In the genomic region with DNA sequence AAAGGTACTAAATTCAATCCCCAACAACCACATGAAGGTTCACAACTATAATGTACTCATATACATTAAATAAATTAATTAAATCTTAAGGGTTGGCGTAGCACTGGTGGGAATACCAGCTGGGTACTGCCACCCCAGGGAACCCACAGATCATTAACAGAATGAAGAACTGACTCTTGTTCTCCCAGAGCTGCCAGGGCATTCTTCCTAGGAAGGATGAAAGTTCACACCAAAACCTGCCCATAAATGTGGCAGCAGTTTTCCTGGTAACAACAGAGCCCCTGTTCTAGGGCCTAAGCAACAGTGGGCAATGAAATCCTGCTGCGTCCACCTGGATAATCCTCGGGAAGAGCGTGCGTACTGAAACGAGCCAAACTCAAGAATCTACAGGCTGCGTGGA, we compare ENCODE assay signal across 9 mouse cellular contexts. TPM values are rescaled to one million over a fixed set of nuclear protein-coding genes. Genes with fewer than 3 reads are reported as not detected.
DNase-seq lines count a peak whose midpoint lies in the region; ATAC-seq and TF ChIP-seq lines count a peak whose summit lies in the region.
"Had no signal": no experiment of that assay in that cellular context is flagged by ENCODE, and none has a peak within 500 bp of the region (broad histone marks: within the 10 kb centered on the region; RNA-seq: fewer than 3 reads in every experiment).

No protein-coding gene starts in this region.

- H3K4me3 ChIP-seq in cortical plate, adult 2 months (ENCODE audit: insufficient read depth, low read length), result peak overlapping the region; percentile 71
- peak overlapping the region; percentile 64 for H3K4me3 ChIP-seq in hindbrain, postnatal 0 days (ENCODE audit: low read length)
- peak overlapping the region; percentile 78 for H3K4me3 ChIP-seq in midbrain, embryonic 15.5 days

- TF ChIP-seq CTCF in cortical plate, adult 2 months (IDR thresholded peaks at IDR 0.05; ENCODE audit: extremely low read depth, insufficient read depth, low read length), result no peak
- TF ChIP-seq CTCF in hindbrain, postnatal 0 days (IDR thresholded peaks at IDR 0.05; ENCODE audit: low read depth), result no peak

- DNase-seq in kidney, adult 11 months, result peak; percentile 40
- DNase-seq in kidney, postnatal 14 days, result no peak
- DNase-seq in hindbrain, postnatal 0 days (ENCODE audit: low spot score), result no peak
- no peak for DNase-seq in left cerebral cortex, postnatal 14 days (ENCODE audit: low spot score in 2 of 2)
- DNase-seq in Muller cell, postnatal 12 days (ENCODE audit: inconsistent ontology term), result no peak
- no peak for DNase-seq in spleen, postnatal 36 days (ENCODE audit: low spot score in 2 of 2)

- H3K27me3 ChIP-seq in hindbrain, postnatal 0 days (ENCODE audit: insufficient read depth, low read length), result no peaks in the 10 kb centered on the region
- H3K27me3 ChIP-seq in midbrain, embryonic 15.5 days (replicated peaks), result no peaks in the 10 kb centered on the region
- H3K27me3 ChIP-seq: Patski had no signal

- no peak overlapping the region for H3K27ac ChIP-seq in cortical plate, adult 2 months (ENCODE audit: insufficient read depth, low read length)
- peak overlapping the region; percentile 82; the same call in 1 of the 2 replicates for H3K27ac ChIP-seq in hindbrain, postnatal 0 days
- peak overlapping the region; percentile 87 for H3K27ac ChIP-seq in midbrain, embryonic 15.5 days

- TF ChIP-seq POLR2A in cortical plate, adult 2 months (IDR thresholded peaks at IDR 0.05; ENCODE audit: extremely low read depth, insufficient read depth, low read length), result no peak

- no peaks in the 10 kb centered on the region for H3K9me3 ChIP-seq in hindbrain, postnatal 0 days (ENCODE audit: low read length)
- H3K9me3 ChIP-seq in midbrain, embryonic 15.5 days, result no peaks in the 10 kb centered on the region

- intact Hi-C loops in left cerebral cortex, postnatal 14 days (cut with DNase I), result no loop called here

- peaks cover 13% of the 10 kb centered on the region; the same call in 1 of the 2 replicates for H3K36me3 ChIP-seq in hindbrain, postnatal 0 days (ENCODE audit: insufficient read depth, low read length)
- H3K36me3 ChIP-seq in midbrain, embryonic 15.5 days (replicated peaks), result peaks cover 7% of the 10 kb centered on the region; the same call in 1 of the 2 replicates

- 12% methylated on average over 7 of the region's 7 CpGs for WGBS in hindbrain, postnatal 0 days
- 12% methylated on average over 7 of the region's 7 CpGs for WGBS in midbrain, embryonic 15.5 days

- no peaks in the 10 kb centered on the region for H3K4me1 ChIP-seq in cortical plate, adult 2 months (ENCODE audit: control insufficient read depth, insufficient read depth, low read length)
- H3K4me1 ChIP-seq in hindbrain, postnatal 0 days (ENCODE audit: insufficient read depth, low read length), result peaks cover 16% of the 10 kb centered on the region; the same call in 1 of the 2 replicates
- H3K4me1 ChIP-seq in midbrain, embryonic 15.5 days, result peaks cover 30% of the 10 kb centered on the region

- H3K4me2 ChIP-seq in hindbrain, postnatal 0 days (ENCODE audit: low read depth, low read length), result peak overlapping the region; percentile 70
- H3K4me2 ChIP-seq in midbrain, embryonic 15.5 days, result peak overlapping the region; percentile 92

- H3K9ac ChIP-seq in hindbrain, postnatal 0 days (replicated peaks; ENCODE audit: low read length), result peak overlapping the region; percentile 71
- peak overlapping the region; percentile 79 for H3K9ac ChIP-seq in midbrain, embryonic 15.5 days

- no peak for ATAC-seq in hindbrain, postnatal 0 days
- ATAC-seq in midbrain, embryonic 15.5 days (replicated peaks), result no peak

RNA-seq across cellular contexts. Expression of gene Mvd, which starts 0.9 kb away (rescaled TPM):
- polyA plus RNA-seq in cortical plate, adult 2 months (2012; rRNA removed), result 36.6 and 42.7 TPM in 2 replicates
- total RNA-seq in hindbrain, postnatal 0 days (2014; rRNA removed), result 67.1 and 89.6 TPM in 2 replicates
- 55.2 and 55.5 TPM in 2 replicates for polyA plus RNA-seq in hindbrain, postnatal 0 days (2015; fragmentation: Nextera tagmentation; extraction: Ambion mirVana)
- polyA plus RNA-seq in midbrain, embryonic 15.5 days (2015; fragmentation: Nextera tagmentation; extraction: Ambion mirVana), result 62.3 and 68.3 TPM in 2 replicates
- total RNA-seq in left cerebral cortex, postnatal 14 days (2021), result 10 to 100 TPM; 32.7 to 34.4 TPM

RNA-seq across cellular contexts. Expression of gene Cyba, which starts 9.6 kb away (rescaled TPM):
- 19.3 and 19.8 TPM in 2 replicates for polyA plus RNA-seq in cortical plate, adult 2 months (2012; rRNA removed)
- 19.6 and 30.6 TPM in 2 replicates for total RNA-seq in hindbrain, postnatal 0 days (2014; rRNA removed)
- polyA plus RNA-seq in hindbrain, postnatal 0 days (2015; fragmentation: Nextera tagmentation; extraction: Ambion mirVana), result 44.0 and 46.2 TPM in 2 replicates
- polyA plus RNA-seq in midbrain, embryonic 15.5 days (2015; fragmentation: Nextera tagmentation; extraction: Ambion mirVana), result 33.6 and 35.1 TPM in 2 replicates
- total RNA-seq in left cerebral cortex, postnatal 14 days (2021), result 1 to 10 TPM; 8.6 to 9.9 TPM

RNA-seq across cellular contexts. Expression of gene Snai3, which starts 18.2 kb away (rescaled TPM):
- 0.93 and 1.2 TPM in 2 replicates for polyA plus RNA-seq in cortical plate, adult 2 months (2012; rRNA removed)
- total RNA-seq in hindbrain, postnatal 0 days (2014; rRNA removed), result not detected in 2 replicates
- not detected in 2 replicates for polyA plus RNA-seq in hindbrain, postnatal 0 days (2015; fragmentation: Nextera tagmentation; extraction: Ambion mirVana)
- polyA plus RNA-seq in midbrain, embryonic 15.5 days (2015; fragmentation: Nextera tagmentation; extraction: Ambion mirVana), result not detected in 2 replicates
- total RNA-seq in left cerebral cortex, postnatal 14 days (2021), result not detected

RNA-seq across cellular contexts. Expression of gene Il17c, which starts 20.5 kb away (rescaled TPM):
- polyA plus RNA-seq in cortical plate, adult 2 months (2012; rRNA removed), result 0.21 and 0.36 TPM in 2 replicates
- 0.52 TPM in 1 of 2 replicates, not detected in the other for total RNA-seq in hindbrain, postnatal 0 days (2014; rRNA removed)
- polyA plus RNA-seq in hindbrain, postnatal 0 days (2015; fragmentation: Nextera tagmentation; extraction: Ambion mirVana), result 0.21 TPM in 1 of 2 replicates, not detected in the other
- polyA plus RNA-seq in midbrain, embryonic 15.5 days (2015; fragmentation: Nextera tagmentation; extraction: Ambion mirVana), result 0.26 TPM in 1 of 2 replicates, not detected in the other
- not detected for total RNA-seq in left cerebral cortex, postnatal 14 days (2021)

RNA-seq across cellular contexts. Expression of gene Rnf166, which starts 33.5 kb away (rescaled TPM):
- polyA plus RNA-seq in cortical plate, adult 2 months (2012; rRNA removed), result 68.2 and 76.8 TPM in 2 replicates
- 37.4 and 48.8 TPM in 2 replicates for total RNA-seq in hindbrain, postnatal 0 days (2014; rRNA removed)
- polyA plus RNA-seq in hindbrain, postnatal 0 days (2015; fragmentation: Nextera tagmentation; extraction: Ambion mirVana), result 22.6 and 27.0 TPM in 2 replicates
- 34.3 and 41.5 TPM in 2 replicates for polyA plus RNA-seq in midbrain, embryonic 15.5 days (2015; fragmentation: Nextera tagmentation; extraction: Ambion mirVana)
- 10 to 100 TPM; 22.4 to 23.2 TPM for total RNA-seq in left cerebral cortex, postnatal 14 days (2021)
